Mouse (Mus musculus) G1E (cell line): Measurements from ENCODE around the gene Fam155a. TPM values are rescaled to one million over a fixed set of nuclear protein-coding genes. Genes with fewer than 3 reads are reported as not detected.

ENCODE experiments used
- ATAC-seq: 2 replicates; pipeline ENCODE4 v1.8.0; 2016; ENCODE audit warnings: mild to moderate bottlenecking; ENCODE audit not compliant: insufficient number of reproducible peaks, poor library complexity, low FRiP score, severe bottlenecking; ENCODE audit errors: extremely low read depth
- DNase-seq: peaks from one replicate; pipeline ENCODE4 v3.0.0; 2012; ENCODE audit warnings: low spot score
- H3K27me3 ChIP-seq: 2 replicates; pipeline ENCODE4 v1.6.1; 2012; ENCODE audit warnings: mild to moderate bottlenecking, low read length, inconsistent platforms; ENCODE audit not compliant: insufficient read depth
- H3K36me3 ChIP-seq: replicated peaks from 2 replicates; pipeline ENCODE3; 2012; ENCODE audit warnings: mild to moderate bottlenecking, inconsistent platforms
- H3K4me1 ChIP-seq: 2 replicates; pipeline ENCODE4 v1.6.1; 2012; ENCODE audit warnings: low read depth, low read length, inconsistent platforms, mixed read lengths; ENCODE audit not compliant: insufficient read depth
- H3K4me3 ChIP-seq: 2 replicates; pipeline ENCODE4 v1.5.1; 2012; ENCODE audit warnings: low read depth, mild to moderate bottlenecking, inconsistent platforms, low read length, moderate library complexity, mixed read lengths
- H3K9me3 ChIP-seq: replicated peaks from 2 replicates; pipeline ENCODE4 v1.6.1; 2012; ENCODE audit warnings: inconsistent platforms
- CTCF ChIP-seq: IDR thresholded peaks from 2 replicates; pipeline ENCODE4 v1.5.1; 2012; ENCODE audit warnings: low read depth, low read length, inconsistent platforms, mixed read lengths
- GATA1 ChIP-seq: IDR thresholded peaks from 2 replicates; pipeline ENCODE4 v1.6.1; 2012; ENCODE audit warnings: borderline replicate concordance, low read length, inconsistent platforms, mixed read lengths
- GATA2 ChIP-seq: IDR thresholded peaks from 2 replicates; pipeline ENCODE4 v1.6.1; 2012; ENCODE audit warnings: low read depth, low read length, inconsistent platforms, borderline replicate concordance
- POLR2AphosphoS5 ChIP-seq: IDR thresholded peaks from 2 replicates; pipeline ENCODE4 v1.6.1; 2012; ENCODE audit warnings: low read depth, low read length, inconsistent platforms; ENCODE audit not compliant: insufficient replicate concordance
- TAL1 ChIP-seq: conservative IDR thresholded peaks from 2 replicates; pipeline ENCODE4 v1.6.1; 2012; ENCODE audit warnings: low read depth, low read length, inconsistent platforms, mixed read lengths
- polyA plus RNA-seq: library from polyadenylated mRNA; stranded (reverse); fragments of >175 nt; gene quantifications from 2 replicates; pipeline ENCODE4 v1.2.3, GENCODE M21; 2012
- total RNA-seq, 2 experiments: library from RNA; stranded (forward) in 1 of 2; stranded (reverse) in 1 of 2; fragments of 200-1000 nt in 1 of 2; fragments of >200 nt in 1 of 2; fragmentation: Nextera tagmentation in 1 of 2; gene quantifications; 2 replicates each; pipeline ENCODE4 v1.2.3; 2014 to 2017

The Fam155a gene
- total and polyA plus RNA-seq, 3 experiments, result 0.27 TPM; not detected in 2

DNA sequence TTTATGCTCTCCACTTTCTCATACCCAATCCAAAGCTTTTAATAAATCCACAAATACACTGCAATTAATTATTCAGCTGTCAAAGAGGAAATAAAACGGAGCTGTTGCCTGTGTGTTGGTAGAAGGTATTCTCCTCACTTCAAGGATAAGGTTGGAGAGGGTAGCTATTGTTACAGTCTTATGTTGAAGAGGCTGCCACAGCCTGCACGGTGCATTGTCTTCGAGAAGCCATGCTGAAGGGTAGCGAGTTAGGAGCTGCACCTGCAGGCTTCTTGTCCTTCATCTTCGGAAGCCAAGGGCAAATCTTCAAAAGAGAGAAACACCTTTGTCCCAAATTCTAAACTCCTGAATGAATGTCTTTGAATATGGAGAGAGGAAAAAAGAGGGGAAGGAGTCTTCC is 288.4 kb downstream of the Fam155a start:
- no peak overlapping the region for H3K4me3 ChIP-seq
- ATAC-seq (no peak), DNase-seq (no peak)
- H3K27me3 ChIP-seq, result no peaks in the 10 kb centered on the region
- no peaks in the 10 kb centered on the region for H3K9me3 ChIP-seq
- H3K36me3 ChIP-seq, result no peaks in the 10 kb centered on the region
- no peaks in the 10 kb centered on the region for H3K4me1 ChIP-seq
- TF ChIP-seq CTCF, result no peak
- no peak for TF ChIP-seq TAL1
- TF ChIP-seq GATA2, result no peak
- no peak for TF ChIP-seq GATA1
- TF ChIP-seq POLR2AphosphoS5, result no peak

DNA sequence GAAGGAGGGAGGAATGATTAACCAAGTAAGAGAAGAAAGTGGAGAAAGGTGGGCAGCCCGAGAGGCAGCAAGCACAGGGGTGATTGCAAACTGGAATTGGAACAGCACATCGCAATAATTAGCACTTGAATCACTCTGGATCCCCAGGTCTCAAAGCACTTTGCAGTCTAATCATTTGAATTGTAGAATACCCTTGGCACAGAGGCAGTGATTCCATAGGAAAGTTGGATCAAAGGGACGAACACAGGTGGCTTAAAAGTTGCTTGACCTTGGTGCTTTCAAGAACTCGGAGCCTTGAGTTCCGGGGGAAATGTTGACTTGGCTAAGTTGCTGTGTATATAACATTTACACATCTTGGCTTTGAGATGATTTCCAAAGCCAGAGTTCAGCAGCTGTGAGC is 299.7 kb downstream of the Fam155a start:
- Histone ChIP-seq H3K36me3 (no peaks in the 10 kb centered on the region), H3K27me3 (no peaks in the 10 kb centered on the region), H3K4me3 (no peak overlapping the region), H3K9me3 (no peaks in the 10 kb centered on the region), H3K4me1 (no peaks in the 10 kb centered on the region)
- ATAC-seq, result no peak
- no peak for DNase-seq
- TF ChIP-seq GATA1, result no peak
- TF ChIP-seq TAL1, result no peak
- TF ChIP-seq CTCF, result no peak
- no peak for TF ChIP-seq GATA2
- TF ChIP-seq POLR2AphosphoS5, result no peak

- Histone ChIP-seq H3K9me3 (no peaks in the 10 kb centered on the region), H3K27me3 (no peaks in the 10 kb centered on the region), H3K4me3 (no peak overlapping the region), H3K36me3 (no peaks in the 10 kb centered on the region), H3K4me1 (no peaks in the 10 kb centered on the region)
- DNase-seq (no peak), ATAC-seq (no peak)
- no peak for TF ChIP-seq POLR2AphosphoS5
- no peak for TF ChIP-seq CTCF
- TF ChIP-seq GATA2, result no peak
- no peak for TF ChIP-seq GATA1
- no peak for TF ChIP-seq TAL1
Observed at GRCm38 (mm10) chr8:9470114-9470513, 300.8 kb downstream of the Fam155a start.

DNA sequence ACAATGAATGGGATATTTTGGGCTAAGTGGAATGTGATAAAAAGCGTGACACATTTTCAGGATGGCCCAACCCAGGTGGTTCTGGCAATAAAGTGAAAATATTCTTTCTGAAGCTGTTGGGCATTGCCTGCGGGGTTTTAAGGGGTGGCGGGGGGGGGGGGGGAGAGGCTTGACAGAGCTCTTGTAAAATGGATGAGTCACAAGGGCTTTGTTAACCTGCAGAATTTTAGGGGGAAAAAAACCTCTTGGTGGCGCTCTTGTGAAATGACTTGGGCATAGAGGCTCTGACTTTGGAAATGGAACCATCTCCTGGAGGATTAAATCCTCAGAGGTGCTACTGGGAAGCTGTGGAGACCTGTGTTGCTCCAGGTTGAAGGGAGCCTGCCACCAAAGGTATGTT is 309.9 kb downstream of the Fam155a start:
- DNase-seq, result no peak
- TF ChIP-seq CTCF (no peak), GATA2 (no peak), GATA1 (no peak), TAL1 (no peak), POLR2AphosphoS5 (no peak)
- H3K27me3 ChIP-seq, result 0 out of 2 replicates have a peak, but pooled peaks cover 3% of the 10 kb centered on the region
- no peaks in the 10 kb centered on the region for H3K9me3 ChIP-seq
- ATAC-seq, result no peak
- no peaks in the 10 kb centered on the region for H3K4me1 ChIP-seq
- H3K4me3 ChIP-seq, result no peak overlapping the region
- H3K36me3 ChIP-seq, result no peaks in the 10 kb centered on the region

DNA sequence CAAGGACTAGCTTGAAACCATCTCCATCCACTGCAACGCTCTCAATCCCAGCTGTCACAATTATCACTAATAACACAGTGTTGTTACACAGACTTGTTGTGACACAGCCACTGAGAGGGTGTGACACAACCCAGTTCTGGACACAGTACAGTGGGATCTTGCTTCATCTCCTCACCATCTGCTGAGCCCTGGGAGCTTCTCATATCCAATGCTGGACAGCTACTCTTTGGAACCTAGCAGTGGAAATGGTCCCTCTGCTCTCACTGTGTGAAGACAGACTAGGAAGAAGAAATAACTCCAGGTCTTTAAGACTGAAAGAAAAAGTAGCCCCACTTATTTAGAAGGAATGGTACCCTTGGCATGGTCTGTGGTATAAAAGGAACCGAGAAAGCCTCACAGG is 310.3 kb downstream of the Fam155a start:
- Histone ChIP-seq H3K9me3 (no peaks in the 10 kb centered on the region), H3K27me3 (0 out of 2 replicates have a peak, but pooled peaks cover 3% of the 10 kb centered on the region), H3K36me3 (no peaks in the 10 kb centered on the region), H3K4me1 (no peaks in the 10 kb centered on the region), H3K4me3 (no peak overlapping the region)
- DNase-seq (no peak), ATAC-seq (no peak)
- no peak for TF ChIP-seq POLR2AphosphoS5
- TF ChIP-seq CTCF, result no peak
- no peak for TF ChIP-seq GATA1
- no peak for TF ChIP-seq GATA2
- TF ChIP-seq TAL1, result no peak

DNA sequence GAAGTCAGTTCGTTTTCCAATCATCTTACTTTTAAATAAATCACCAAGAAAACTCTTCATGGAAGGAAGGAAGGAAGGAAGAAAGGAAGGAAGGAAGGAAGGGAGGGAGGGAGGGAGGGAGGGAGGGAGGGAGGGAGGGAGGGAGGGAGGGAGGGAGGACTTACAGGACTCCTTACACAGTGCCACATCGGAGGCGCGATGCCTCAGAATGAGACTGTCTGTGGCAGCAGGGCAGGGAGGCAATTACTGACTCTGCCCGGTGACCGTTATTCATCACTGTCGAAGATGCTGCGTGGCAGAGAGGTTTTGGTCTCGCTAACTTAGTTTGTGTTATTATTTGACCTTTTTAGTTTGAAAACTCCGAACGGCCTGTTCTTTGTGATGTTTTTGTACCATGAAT is 312.3 kb downstream of the Fam155a start:
- TF ChIP-seq GATA2 (no peak), GATA1 (no peak), POLR2AphosphoS5 (no peak), CTCF (no peak), TAL1 (no peak)
- DNase-seq, result no peak
- no peak overlapping the region for H3K4me3 ChIP-seq
- H3K27me3 ChIP-seq, result 0 out of 2 replicates have a peak, but pooled peaks cover 3% of the 10 kb centered on the region
- H3K9me3 ChIP-seq, result no peaks in the 10 kb centered on the region
- H3K4me1 ChIP-seq, result no peaks in the 10 kb centered on the region
- no peaks in the 10 kb centered on the region for H3K36me3 ChIP-seq
- no peak for ATAC-seq

DNA sequence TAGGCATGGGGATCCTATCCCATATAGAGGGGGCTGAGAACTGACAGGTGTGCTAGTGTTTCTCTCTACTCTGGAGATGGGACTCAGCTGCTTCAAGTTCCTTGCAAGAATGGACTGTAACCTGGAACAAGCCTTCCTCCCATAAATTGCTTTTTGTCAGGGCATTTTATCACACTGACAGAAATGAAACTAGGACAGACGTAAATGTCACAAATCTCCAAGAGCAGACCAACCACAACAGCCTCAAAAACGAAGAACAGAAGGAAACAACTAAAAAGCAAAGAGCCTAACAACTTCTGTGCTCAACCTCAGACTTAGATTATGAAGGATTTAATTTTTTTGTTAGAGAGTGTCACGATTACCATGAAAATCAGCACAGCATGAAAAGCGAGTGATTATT is 315.8 kb downstream of the Fam155a start:
- H3K4me3 ChIP-seq, result no peak overlapping the region
- no peak for ATAC-seq
- no peaks in the 10 kb centered on the region for H3K9me3 ChIP-seq
- TF ChIP-seq GATA1 (no peak), CTCF (no peak), GATA2 (no peak), POLR2AphosphoS5 (no peak), TAL1 (no peak)
- no peaks in the 10 kb centered on the region for H3K4me1 ChIP-seq
- H3K36me3 ChIP-seq, result no peaks in the 10 kb centered on the region
- 0 out of 2 replicates have a peak, but pooled peaks cover 3% of the 10 kb centered on the region for H3K27me3 ChIP-seq
- no peak for DNase-seq
